Mouse (Mus musculus) lung, postnatal 10 days (tissue): ENCODE results near the gene Nfib.

ENCODE experiments used
- DNase-seq: peaks from one replicate; pipeline ENCODE4 v3.0.0; 2021

Gene Nfib

DNA sequence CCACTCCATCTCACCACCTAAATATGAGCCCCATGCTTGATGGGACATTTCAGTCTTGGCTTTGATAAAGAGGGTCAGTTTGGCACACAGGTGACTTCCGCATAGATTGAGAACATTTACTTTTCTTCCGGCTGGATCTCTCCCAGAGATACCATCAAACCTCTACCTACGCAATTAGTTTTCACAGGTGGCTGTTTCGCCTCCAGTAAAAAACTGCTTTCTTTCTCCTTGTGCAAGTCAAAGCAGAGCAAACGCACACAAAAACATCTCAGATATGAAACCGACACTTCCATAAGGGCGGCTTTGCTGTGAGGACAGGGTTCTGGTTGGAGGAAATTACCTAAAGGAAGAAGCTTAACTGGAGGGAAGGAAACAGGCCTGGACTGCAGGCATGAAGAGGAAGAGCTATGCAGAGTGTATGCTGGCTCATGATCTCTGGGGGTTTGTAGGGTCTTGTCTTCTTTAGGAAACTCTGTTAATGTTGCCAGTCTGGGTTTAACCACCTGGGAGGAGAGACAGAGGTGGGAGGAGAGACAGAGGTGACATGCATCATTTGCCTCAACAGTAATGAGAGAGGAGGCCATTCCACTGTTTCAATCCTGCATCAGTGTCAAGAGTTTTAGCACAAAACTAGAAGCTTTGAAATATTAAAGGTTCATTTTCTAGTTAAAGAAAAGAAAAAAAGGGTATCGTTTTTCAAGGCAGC, 249.8 kb downstream of the Nfib start:
- DNase-seq: no peak

DNA sequence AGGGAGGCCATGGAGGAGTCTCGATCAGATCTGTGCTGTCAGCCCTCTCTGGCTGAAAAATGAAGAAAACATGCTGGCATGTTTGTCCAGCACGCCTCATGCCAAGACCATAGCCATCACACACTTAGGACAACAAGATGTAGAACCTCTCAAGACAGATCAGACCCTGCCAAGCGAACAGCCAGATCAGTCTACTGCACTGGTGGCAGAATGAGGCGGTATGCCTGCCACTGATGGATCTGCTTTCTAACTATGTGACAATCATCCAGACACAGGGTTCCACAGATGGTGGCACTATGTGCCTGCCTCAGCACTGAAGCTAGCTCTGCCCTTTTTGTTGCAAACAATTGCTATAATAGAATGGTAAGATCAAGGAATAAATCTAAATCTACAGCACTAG, 250.6 kb downstream of the Nfib start:
- DNase-seq: no peak

DNA sequence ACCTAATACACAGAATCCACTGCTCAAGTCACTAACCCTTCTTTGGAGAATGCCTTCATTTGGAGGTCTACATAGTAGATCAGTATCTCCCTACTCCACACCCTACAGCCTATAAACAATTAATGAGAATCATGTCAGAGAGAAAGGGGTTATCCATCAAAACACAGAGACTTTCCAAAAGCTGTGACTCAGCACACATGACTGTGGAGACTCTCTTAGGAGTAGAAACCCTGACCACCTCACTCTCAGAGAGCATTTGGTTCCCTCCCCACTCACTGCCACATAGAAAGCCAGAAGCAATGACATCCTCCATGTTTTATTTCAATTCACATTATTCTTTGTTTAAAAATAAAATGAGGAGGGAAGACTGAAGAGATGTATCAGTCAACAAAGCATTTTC, 252.2 kb downstream of the Nfib start:
- no peak for DNase-seq

DNA sequence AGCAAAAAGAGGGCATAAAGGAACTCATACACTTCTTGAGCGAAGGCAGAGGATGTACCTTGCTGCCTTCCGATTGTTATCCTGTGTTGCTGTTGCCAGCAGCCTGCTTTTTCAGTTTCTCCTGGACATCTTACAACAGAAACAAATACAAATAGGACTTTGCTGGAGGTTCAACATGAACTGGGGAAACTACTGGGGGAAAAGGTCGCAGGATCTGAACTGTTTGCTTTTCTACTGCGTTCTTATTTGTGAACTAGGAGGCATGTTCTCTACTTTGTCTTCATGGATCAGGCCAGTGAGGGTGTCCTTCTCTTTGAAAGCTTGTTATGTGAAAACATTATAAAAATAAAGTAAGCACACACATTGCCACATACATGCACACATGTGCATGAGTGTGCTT, 252.6 kb downstream of the Nfib start:
- no peak for DNase-seq

DNA sequence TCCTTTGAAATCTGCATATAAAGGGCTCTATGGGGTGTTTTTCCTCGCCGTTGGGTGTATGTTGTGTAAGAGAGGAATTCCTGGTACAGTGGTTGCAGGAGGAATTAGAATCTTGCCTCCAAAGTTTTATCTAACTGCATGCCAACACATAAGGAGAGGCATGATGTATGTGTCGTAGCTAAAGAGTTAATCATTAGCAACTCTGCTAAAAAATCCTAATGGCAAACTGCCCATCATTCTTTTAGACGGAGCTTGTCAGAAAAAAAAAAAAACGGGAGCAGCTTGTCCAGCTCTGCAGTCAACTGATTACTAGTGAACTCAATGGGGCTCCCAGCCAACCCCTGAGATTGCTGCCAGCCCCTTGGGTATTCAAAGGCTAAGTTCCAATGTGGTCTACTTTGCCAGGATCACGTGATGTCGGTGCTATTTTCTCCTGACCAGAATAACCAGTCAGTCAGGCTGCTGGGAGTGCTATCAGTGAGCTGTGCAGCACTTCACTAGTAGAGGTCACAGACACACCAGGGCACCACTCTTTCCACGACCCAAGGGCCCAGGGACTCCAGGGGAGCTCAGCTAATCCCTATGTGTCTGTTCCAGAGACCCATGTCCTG, 258.4 kb downstream of the Nfib start:
- DNase-seq: peak; percentile 95

DNA sequence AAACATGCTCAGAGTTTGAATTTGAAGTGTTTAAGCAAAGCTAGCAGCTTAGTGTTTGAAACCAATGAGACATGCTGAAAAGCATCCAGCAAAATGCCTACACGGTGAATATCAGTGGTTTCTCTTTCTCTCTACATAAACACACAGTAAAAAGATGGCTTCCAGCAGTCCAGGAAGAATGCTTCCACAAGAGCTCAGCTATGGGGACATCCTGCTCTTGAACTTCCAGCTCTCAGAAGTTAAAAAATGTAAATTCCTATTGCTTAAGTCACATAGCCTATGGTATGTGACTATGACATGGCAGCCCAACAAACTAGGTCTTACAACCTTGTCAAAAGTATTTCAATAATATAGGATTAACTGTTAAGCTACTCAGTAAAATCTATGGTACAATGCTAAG, 261.5 kb downstream of the Nfib start:
- no peak for DNase-seq

DNA sequence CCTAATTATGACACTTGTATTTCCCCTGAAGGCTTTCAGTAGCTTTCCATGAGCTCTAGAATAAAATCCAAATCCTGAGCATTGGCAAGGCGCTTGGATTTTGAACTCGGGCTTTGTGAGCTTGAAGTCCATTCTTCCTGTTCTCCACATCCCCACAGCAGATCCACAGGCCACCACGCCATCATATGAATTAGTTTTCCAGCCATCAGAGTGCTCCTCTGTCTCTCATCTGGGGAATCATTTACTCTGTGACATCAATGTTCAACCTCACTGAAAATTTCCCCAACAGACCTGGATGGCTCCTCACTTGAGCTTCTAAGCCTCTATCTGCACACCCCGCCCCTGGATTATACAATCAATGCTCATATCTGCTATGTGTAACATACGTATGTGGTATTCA, 262.1 kb downstream of the Nfib start:
- DNase-seq: no peak

DNA sequence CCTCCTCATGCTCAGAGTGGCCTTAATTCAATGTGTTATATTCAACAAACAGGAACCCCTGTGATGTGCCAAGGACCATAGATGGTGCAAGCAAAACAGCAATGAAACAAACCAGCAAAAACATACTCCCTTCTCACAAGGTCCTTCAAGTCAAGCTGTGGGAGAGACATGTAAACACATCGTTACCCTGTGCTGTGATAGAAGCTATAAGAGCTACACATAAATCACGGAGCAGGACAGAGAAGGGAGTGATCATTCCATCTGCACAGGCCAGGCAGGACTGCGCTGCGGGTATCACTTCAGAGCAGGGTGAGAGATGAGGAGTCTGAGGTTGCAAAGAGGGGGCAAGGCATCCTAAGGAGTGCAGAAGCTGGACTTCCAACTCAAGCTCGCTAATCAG, 262.5 kb downstream of the Nfib start:
- no peak for DNase-seq

DNA sequence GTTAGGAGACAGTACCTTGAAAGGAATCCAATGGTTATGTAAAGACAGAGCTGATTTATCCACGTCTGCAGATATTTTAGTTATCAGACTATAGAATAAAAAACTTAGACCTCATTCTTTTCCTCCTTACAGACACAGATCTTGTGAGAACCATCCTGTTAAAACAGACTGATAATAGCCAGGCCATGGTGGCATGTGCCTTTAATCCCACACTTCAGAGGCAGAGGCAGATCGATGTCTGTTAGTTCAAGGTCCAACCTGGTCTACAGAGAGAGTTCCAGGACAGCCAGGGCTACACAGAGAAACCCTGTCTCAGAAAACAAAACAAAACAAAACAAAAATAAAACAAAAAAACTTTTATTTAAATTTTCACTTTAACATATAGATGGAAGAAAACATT, 264.9 kb downstream of the Nfib start:
- DNase-seq: no peak

DNA sequence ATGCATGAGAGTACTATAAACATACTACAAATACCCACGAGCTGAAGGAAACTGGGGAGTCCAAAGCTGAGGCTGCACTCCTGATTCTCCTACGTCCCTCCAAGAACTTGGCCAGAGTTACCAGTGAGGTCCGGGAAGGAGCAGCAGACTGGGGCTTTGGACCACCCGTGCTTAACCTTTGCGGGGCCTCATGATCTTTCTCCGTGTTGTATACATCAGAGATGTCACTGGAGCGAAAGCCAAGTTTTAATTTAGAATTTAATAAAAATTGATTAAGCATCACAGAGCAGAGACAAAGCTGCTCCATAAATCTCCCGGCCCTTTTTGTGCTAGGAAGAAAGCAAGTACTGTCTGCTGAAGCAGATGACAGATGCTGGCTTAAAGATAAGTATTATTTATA, 265.7 kb downstream of the Nfib start:
- DNase-seq: no peak

DNA sequence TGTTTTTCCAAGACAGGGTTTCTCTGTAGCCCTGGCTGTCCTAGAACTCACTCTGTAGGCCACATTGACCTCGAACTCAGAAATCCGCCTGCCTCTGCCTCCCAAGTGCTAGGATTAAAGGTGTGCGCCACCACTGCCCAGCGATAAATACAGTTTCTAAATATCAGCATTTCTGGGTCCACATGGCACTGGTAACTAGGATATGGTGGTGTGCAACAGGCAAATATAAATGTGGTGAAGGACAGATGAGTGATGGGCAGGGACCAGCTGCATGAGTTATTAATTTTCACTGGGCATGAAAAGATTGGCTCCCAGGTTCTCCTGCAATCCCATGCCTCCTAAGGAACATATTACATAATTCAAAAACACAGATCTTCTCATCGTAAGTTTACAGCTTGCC, 266.9 kb downstream of the Nfib start:
- no peak for DNase-seq

DNA sequence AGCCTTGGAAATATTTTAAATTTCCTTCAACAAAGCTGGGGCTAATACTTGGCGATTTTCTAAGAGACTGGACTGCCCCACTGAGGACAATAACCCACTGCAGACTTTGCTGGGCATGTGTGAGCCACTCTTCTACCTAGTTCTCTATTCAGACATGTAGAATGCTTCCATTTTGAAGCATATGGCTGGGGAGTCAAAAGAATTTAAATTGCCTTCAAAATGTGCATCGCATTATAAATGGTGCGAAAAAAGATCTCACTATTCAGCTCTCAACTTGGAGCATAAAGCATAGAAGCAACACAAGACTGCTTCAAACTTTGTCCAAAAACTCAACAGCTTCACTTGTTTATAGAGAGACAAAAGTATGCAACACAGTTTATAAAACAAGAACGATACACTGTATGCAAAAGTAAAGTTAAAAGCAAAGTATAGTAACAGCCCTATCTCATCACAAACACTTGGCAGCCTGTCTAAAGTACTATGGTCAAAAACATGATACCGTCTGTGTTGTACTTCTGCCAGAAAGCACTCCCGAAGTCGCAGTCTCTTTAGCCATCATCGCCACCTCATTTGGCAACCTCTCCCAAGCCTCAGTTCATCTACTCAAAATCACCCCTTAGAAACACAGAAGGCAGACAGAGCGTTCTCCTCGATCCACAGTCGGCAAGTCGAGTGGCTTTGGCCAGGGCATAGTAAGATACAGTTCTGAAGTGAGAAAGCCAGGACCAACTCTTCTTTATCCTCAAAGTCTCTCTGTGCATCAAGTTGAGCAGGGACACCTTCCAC, 267.8 kb downstream of the Nfib start:
- peak; percentile 91 for DNase-seq

DNA sequence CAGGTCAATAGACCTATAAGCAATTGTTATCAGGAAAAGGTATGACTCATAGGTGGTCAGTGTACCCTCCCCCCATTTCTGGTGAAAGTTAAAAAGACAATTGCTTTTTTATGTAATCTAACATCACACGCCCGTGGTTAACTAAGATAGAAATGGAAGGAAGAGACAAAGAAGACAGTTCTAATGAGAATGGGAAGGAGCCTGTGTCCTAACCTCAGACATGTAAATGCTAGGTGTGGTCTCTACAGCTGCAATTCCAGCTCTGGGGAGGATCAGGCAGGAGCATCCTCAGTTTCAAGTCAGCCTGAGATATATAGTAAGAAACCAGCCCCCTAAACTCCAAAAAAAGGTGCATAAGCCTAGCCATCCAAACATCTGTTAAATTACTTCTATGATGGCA, 268.9 kb downstream of the Nfib start:
- DNase-seq: no peak

DNA sequence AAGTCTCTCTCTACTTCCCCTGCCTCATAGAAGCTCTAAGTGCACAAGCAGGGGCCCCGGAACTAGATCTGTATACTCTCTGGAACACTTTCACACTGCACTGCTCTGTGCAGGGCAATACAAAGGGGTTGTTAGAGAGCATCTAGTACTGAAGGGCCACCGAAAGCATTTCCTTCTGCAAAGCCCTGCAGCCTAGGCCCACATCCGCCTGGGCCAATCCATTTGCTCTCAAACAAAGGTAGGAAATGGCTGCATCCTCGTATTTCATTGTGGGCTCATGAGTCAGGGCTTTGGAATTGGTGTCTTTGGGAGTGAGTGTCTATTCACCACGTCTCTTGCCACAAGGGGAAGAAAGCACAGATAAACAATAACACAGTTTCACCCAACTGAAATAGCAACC, 269.8 kb downstream of the Nfib start:
- peak; percentile 78 for DNase-seq

DNA sequence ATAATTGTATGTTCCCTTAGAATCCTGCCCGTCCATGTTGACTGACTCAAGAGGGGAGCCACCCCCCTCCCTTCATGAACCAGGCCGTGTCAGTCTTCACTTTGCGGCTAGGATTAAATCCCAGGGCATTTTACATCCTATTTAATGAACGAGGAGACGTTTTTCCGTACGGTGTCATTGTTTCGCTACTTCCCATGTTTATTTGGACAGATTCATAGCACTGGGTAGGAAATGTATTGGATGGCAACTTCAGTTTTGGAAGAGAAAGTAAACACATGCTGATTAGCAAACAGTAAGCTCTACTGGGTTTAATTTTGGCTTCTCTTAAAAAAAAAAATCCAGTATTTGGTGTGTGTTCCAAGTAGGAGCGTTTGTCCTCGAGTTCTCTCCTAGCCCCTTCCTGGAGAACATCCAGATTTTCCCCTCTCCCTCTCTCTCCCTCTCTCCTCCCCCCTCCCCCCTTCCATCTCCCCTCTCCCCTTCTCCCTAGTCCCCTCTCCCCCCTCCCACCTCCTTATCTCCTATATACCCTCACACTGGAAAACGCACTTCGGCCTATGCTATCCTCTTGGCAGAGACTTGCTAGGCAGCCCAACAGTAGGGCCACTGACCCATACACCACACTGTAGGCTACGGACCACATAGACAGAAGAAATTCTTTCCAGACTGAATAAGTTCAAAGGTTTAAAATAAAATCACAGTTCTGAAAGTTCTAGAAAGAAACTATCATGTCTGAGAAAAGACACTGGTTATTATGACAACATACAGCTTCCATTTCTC, 271.4 kb downstream of the Nfib start:
- peak; percentile 40 for DNase-seq

DNA sequence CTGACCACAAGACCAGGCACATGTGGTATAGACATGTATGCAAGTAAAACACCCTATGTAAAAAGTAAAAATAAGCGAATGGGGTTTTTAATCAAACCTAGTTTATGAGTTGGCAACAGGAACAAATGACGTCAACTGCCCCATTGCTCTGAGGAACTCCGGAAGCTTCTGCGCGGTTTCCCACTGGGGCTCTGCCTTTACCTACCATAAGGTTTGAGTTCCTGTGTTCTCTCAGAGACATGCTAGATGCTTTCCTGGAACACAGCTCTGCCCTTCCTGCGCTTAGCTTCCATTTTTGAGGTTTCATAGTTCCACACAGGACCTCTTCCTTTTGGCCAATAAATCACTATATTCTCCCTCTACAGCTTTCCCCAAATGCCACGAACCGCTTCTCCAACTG, 273.7 kb downstream of the Nfib start:
- no peak for DNase-seq

DNA sequence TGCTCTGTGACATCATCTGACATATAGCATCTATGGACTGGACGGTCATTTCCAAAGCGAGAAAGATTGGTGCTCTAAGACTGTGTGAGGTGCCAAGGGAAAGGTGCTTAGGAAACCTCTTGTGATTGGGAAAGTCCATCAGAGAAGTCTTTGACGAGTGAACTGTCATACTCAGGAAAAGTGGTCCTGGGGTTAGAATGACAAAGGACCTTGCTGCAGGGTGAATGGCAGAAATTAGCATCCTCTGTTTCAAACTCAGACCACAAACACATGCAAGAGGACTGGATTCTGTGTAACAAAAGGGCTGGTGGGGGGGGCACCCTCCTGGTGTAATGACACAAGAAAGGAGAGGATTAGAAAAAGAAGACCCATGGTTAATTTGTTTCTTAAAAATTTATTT, 274.7 kb downstream of the Nfib start:
- DNase-seq: no peak

DNA sequence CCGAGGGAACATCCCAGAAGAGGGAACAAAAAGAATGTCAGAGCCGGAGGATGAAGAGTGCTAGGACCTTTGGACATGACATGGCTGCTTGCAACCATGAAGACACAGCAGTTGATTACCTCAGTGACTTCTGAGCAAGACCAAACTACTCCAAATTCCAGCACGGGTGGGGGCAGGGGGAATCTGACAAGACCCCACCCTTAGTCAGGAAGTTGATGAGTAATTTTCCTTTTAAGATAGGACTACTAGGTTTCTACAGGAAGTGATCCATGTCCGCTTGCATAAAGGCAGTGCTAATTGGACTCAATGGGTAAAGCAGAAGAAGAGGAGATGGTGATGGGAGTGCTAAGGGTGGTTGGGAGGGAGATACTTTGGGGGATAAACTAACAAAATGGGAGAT, 279.3 kb downstream of the Nfib start:
- peak; percentile 62 for DNase-seq

DNA sequence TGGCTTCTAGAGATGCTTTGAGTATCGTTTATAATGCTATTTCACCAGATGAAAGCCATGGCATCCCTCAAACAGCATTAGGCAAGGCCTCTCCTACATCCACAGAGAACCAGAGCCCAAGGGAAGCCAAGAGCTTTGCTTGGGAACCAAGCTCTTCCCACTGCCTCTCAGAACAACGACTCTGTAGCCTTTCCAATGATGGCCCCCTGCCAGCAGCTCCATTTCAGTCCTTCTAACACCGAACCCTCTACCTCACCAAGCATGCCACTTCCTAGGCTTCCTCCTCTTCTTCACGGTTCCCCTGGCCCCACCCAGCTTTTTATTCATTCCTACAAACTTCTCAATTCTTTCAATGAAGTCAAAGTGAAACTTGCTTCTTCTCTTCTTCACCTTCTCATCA, 287.3 kb downstream of the Nfib start:
- DNase-seq: peak; percentile 49

DNA sequence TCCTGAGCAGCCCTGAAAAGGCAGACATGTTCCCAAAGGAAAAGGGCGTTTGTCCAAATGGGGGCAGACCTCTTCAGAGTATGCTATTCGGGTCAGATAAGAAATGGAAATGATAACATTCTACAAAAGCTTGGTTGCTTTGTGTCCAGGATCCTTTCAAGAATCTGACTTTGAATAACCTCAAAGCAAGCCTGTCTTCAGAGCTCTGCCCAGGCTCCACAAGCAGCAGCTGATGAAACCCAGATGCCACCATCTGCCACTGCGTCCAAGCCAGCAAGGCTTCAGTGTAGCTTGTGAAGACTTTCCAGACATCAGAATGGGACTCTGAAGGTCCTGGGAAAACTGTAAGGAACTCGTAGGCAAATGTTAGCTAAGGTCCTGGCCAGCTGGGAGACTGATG, 289.7 kb downstream of the Nfib start:
- DNase-seq: peak; percentile 52

DNA sequence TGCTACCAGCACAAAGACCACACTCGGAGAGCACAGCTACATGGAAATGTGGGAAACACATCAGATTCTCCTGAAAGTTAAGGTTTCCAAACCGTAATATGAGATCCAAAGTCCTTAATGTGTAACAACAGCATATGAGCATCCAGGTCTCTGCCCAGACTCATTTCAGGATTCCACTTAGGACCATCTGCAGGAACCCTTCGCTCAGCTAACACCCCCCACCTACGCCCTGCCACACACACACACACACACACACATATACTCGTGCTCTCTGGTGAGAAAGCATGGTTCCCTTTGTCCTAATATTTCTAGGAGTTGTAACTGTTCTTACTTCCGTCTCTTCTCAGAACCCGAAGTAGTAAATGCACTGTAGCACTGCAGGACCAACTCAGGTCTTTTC, 292.9 kb downstream of the Nfib start:
- DNase-seq: no peak

DNA sequence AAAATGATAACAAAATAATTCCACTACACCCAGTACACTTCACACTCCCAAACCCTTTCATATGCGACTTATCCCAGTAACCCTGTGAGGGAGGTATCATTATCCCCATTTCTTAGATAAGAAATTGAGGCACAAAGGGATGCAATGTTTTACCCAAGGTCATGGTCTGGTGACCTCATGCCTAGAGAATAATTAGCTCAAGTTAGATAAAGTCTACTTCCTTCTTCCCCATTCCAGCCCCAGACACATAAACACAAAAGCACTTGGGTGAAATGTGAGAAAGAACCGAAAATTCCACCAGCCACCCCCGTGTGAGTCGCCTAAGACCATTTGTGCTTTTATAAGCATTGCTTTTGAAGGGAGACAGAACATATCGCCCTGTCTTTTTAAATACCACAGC, 293.6 kb downstream of the Nfib start:
- DNase-seq: no peak
